Mouse (Mus musculus) MEL (cell line): Measurements from ENCODE around the gene Pabpn1l.

ENCODE experiments used
- CTCF ChIP-seq, 3 experiments: IDR thresholded peaks in 2 of 3; conservative IDR thresholded peaks in 1 of 3; 2 replicates each; pipeline ENCODE4 v1.5.1; 2011 to 2012; ENCODE audit warnings: low read length in 3 of 3, low read depth in 2 of 3, mild to moderate bottlenecking in 2 of 3, improper control_type of control experiment in 1 of 3, inconsistent platforms in 1 of 3, mixed read lengths in 1 of 3, moderate library complexity in 1 of 3; ENCODE audit not compliant: control insufficient read depth in 1 of 3, insufficient read depth in 1 of 3, poor library complexity in 1 of 3, severe bottlenecking in 1 of 3
- ELF1 ChIP-seq: IDR thresholded peaks from 2 replicates; pipeline ENCODE4 v1.6.1; 2014; ENCODE audit warnings: low read depth, mild to moderate bottlenecking, inconsistent platforms, low read length, improper control_type of control experiment, moderate library complexity
- GATA1 ChIP-seq: IDR thresholded peaks from 2 replicates; pipeline ENCODE4 v1.6.1; 2011; ENCODE audit warnings: low read depth, low read length, improper control_type of control experiment
- HCFC1 ChIP-seq: IDR thresholded peaks from 2 replicates; pipeline ENCODE4 v1.6.1; 2012; ENCODE audit warnings: low read depth, mild to moderate bottlenecking, inconsistent platforms, low read length, improper control_type of control experiment, moderate library complexity
- MYC ChIP-seq: IDR thresholded peaks from 2 replicates; pipeline ENCODE4 v1.6.1; 2011; ENCODE audit warnings: low read depth, mild to moderate bottlenecking, low read length, improper control_type of control experiment, moderate library complexity
- POLR2A ChIP-seq, 2 experiments: IDR thresholded peaks; 2 replicates each; pipeline ENCODE4 v1.6.1; 2011 to 2012; ENCODE audit warnings: low read length in 2 of 2, mild to moderate bottlenecking in 2 of 2, control low read depth in 1 of 2, improper control_type of control experiment in 1 of 2, low read depth in 1 of 2, moderate library complexity in 1 of 2; ENCODE audit not compliant: control insufficient read depth in 1 of 2, insufficient read depth in 1 of 2, poor library complexity in 1 of 2
- POLR2AphosphoS2 ChIP-seq: IDR thresholded peaks from 2 replicates; pipeline ENCODE4 v1.6.1; 2011; ENCODE audit warnings: low read length, improper control_type of control experiment
- RCOR1 ChIP-seq: IDR thresholded peaks from 2 replicates; pipeline ENCODE4 v1.6.1; 2012; ENCODE audit warnings: low read depth, mild to moderate bottlenecking, inconsistent platforms, low read length, improper control_type of control experiment
- UBTF ChIP-seq: IDR thresholded peaks from 2 replicates; pipeline ENCODE4 v1.6.1; 2012; ENCODE audit warnings: low read depth, mild to moderate bottlenecking, inconsistent platforms, low read length, improper control_type of control experiment, moderate library complexity, borderline replicate concordance; ENCODE audit not compliant: insufficient read depth
- USF2 ChIP-seq, 2 experiments: IDR thresholded peaks; 2 replicates each; pipeline ENCODE4 v1.6.1; 2011 to 2012; ENCODE audit warnings: improper control_type of control experiment in 2 of 2, low read length in 2 of 2, borderline replicate concordance in 1 of 2, inconsistent platforms in 1 of 2, low read depth in 1 of 2, mild to moderate bottlenecking in 1 of 2; ENCODE audit not compliant: insufficient read depth in 1 of 2
- ZKSCAN1 ChIP-seq: IDR thresholded peaks from 2 replicates; pipeline ENCODE4 v1.6.1; 2012; ENCODE audit warnings: low read depth, mild to moderate bottlenecking, inconsistent platforms, low read length, improper control_type of control experiment, moderate library complexity

DNA sequence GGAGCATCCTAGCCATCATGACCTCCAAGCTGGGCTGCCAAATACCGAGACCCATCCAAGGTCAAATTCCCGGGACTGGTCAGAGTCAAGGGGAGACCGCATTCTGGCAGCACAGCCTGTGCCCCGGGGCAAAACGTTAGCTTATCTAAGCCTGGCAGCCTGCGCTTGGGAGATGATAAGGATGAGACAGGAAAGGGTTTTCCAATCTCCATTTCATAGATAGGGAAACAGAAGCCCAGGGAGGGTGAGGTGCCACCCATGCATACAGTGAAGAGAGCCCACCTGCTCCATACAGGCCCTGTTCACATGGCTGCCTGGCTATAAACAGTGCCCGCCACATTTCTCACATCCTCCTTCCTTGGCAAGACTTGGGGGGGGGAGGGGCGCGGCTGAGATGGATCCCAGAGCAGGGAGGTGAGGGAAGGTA lies 43.8 kb upstream of the Pabpn1l start:
- TF ChIP-seq CTCF (IDR thresholded peaks at IDR 0.05 in 2 of 3, conservative IDR thresholded peaks at IDR 0.05 in 1 of 3; ENCODE audit: control insufficient read depth in 1 of 3, insufficient read depth in 1 of 3, low read depth in 2 of 3, low read length in 3 of 3, poor library complexity in 1 of 3, severe bottlenecking in 1 of 3) (no peak), POLR2AphosphoS2 (peak; percentile 63), POLR2A (IDR thresholded peaks at IDR 0.05; ENCODE audit: control insufficient read depth in 1 of 2, insufficient read depth in 1 of 2, low read depth in 1 of 2, low read length in 2 of 2, poor library complexity in 1 of 2) (no peak), ELF1 (no peak), GATA1 (peak; percentile 99), MYC (peak; percentile 75; the same call in 1 of the 2 replicates), ZKSCAN1 (no peak), RCOR1 (peak; percentile 96), USF2 (IDR thresholded peaks at IDR 0.05; ENCODE audit: borderline replicate concordance in 1 of 2, insufficient read depth in 1 of 2, low read depth in 1 of 2, low read length in 2 of 2) (no peak), UBTF (0 out of 2 replicates have a peak, but pooled peaks have one; percentile 36), HCFC1 (no peak)
